Mouse (Mus musculus): Measurements from ENCODE around the gene Taar8b. TPM values are rescaled to one million over a fixed set of nuclear protein-coding genes. Genes with fewer than 3 reads are reported as not detected.
"Not testable (repeated sequence)": the region's sequence is repeated elsewhere in the genome, so short reads cannot be mapped to it uniquely, and the experiment has no call there.

Taar8b gene
- polyA plus RNA-seq, 1 experiment from 2014 or later = not detected

GRCm38 (mm10) chr10:24074751-24075150 is 17.3 kb downstream of the Taar8b start:
- H3K4me3 ChIP-seq (ENCODE audit: low read depth, low read length); H3K9ac ChIP-seq (ENCODE audit: low read depth, low read length); H3K36me3 ChIP-seq (ENCODE audit: control insufficient read depth, insufficient read depth, low read length); H3K9me3 ChIP-seq (replicated peaks; ENCODE audit: control insufficient read depth, low read length, poor library complexity, severe bottlenecking); H3K27ac ChIP-seq (ENCODE audit: low read length); H3K4me2 ChIP-seq (ENCODE audit: low read length); H3K4me1 ChIP-seq (ENCODE audit: control insufficient read depth, insufficient read depth, low read length); H3K27me3 ChIP-seq (ENCODE audit: control insufficient read depth, insufficient read depth, low read depth, low read length); ATAC-seq: not testable (repeated sequence)
- WGBS = 51% methylated on average over 2 of the region's 2 CpGs

- Histone ChIP-seq H3K9ac (ENCODE audit: low read depth, low read length) (no peak overlapping the region), H3K4me1 (ENCODE audit: control insufficient read depth, insufficient read depth, low read length) (no peaks in the 10 kb centered on the region), H3K9me3 (replicated peaks; ENCODE audit: control insufficient read depth, low read length, poor library complexity, severe bottlenecking) (no peaks in the 10 kb centered on the region), H3K4me2 (ENCODE audit: low read length) (no peak overlapping the region), H3K36me3 (ENCODE audit: control insufficient read depth, insufficient read depth, low read length) (no peaks in the 10 kb centered on the region), H3K4me3 (ENCODE audit: low read depth, low read length) (no peak overlapping the region), H3K27me3 (ENCODE audit: control insufficient read depth, insufficient read depth, low read depth, low read length) (no peaks in the 10 kb centered on the region), H3K27ac (ENCODE audit: low read length) (no peak overlapping the region)
- ATAC-seq = no peak
- 91% methylated on average over 3 of the region's 3 CpGs for WGBS
These were observed 33.1 kb downstream of the Taar8b start for GRCm38 (mm10) chr10:24058986-24059385.

GRCm38 (mm10) chr10:24052039-24052438 is 40.1 kb downstream of the Taar8b start:
- ATAC-seq = no peak
- no peaks in the 10 kb centered on the region for H3K36me3 ChIP-seq (ENCODE audit: control insufficient read depth, insufficient read depth, low read length)
- H3K4me3 ChIP-seq (ENCODE audit: low read depth, low read length) = no peak overlapping the region
- no peaks in the 10 kb centered on the region for H3K9me3 ChIP-seq (replicated peaks; ENCODE audit: control insufficient read depth, low read length, poor library complexity, severe bottlenecking)
- H3K4me1 ChIP-seq (ENCODE audit: control insufficient read depth, insufficient read depth, low read length) = no peaks in the 10 kb centered on the region
- H3K4me2 ChIP-seq (ENCODE audit: low read length) = no peak overlapping the region
- WGBS = 77% methylated on average over 5 of the region's 5 CpGs
- no peak overlapping the region for H3K9ac ChIP-seq (ENCODE audit: low read depth, low read length)
- no peaks in the 10 kb centered on the region for H3K27me3 ChIP-seq (ENCODE audit: control insufficient read depth, insufficient read depth, low read depth, low read length)
- H3K27ac ChIP-seq (ENCODE audit: low read length) = no peak overlapping the region

GRCm38 (mm10) chr10:24049210-24049609 is 42.9 kb downstream of the Taar8b start, which contains the start of gene Taar7f:
Gene Taar7f (plus strand): TSS chr10:24049510.
- Histone ChIP-seq H3K9ac (ENCODE audit: low read depth, low read length) (no peak within 1 kb of the TSS), H3K4me1 (ENCODE audit: control insufficient read depth, insufficient read depth, low read length) (no peaks in the 10 kb centered on the region), H3K4me2 (ENCODE audit: low read length) (no peak within 1 kb of the TSS), H3K27ac (ENCODE audit: low read length) (no peak within 1 kb of the TSS), H3K9me3 (replicated peaks; ENCODE audit: control insufficient read depth, low read length, poor library complexity, severe bottlenecking) (no peaks in the 10 kb centered on the region), H3K36me3 (ENCODE audit: control insufficient read depth, insufficient read depth, low read length) (no peaks in the 10 kb centered on the region), H3K27me3 (ENCODE audit: control insufficient read depth, insufficient read depth, low read depth, low read length) (no peaks in the 10 kb centered on the region), H3K4me3 (ENCODE audit: low read depth, low read length) (no peak within 1 kb of the TSS)
- no peak for ATAC-seq

Other genes with a start within 250 kb of the Taar8b start
- 0.22 TPM in 1 of 2 replicates, not detected in the other for gene Vnn3, start 240.8 kb downstream of the Taar8b start, polyA plus RNA-seq (2015; fragmentation: Nextera tagmentation; extraction: Ambion mirVana)
- gene Vnn1, start 197.6 kb downstream of the Taar8b start, polyA plus RNA-seq (2015; fragmentation: Nextera tagmentation; extraction: Ambion mirVana) = 0.25 and 0.43 TPM in 2 replicates
- gene Taar1, start 171.9 kb downstream of the Taar8b start, polyA plus RNA-seq (2015; fragmentation: Nextera tagmentation; extraction: Ambion mirVana) = not detected in 2 replicates
- gene Taar2, start 153.7 kb downstream of the Taar8b start, polyA plus RNA-seq (2015; fragmentation: Nextera tagmentation; extraction: Ambion mirVana) = not detected in 2 replicates
- gene Taar3, start 142.7 kb downstream of the Taar8b start, polyA plus RNA-seq (2015; fragmentation: Nextera tagmentation; extraction: Ambion mirVana) = not detected in 2 replicates
- not detected in 2 replicates for gene Taar4, start 131.8 kb downstream of the Taar8b start, polyA plus RNA-seq (2015; fragmentation: Nextera tagmentation; extraction: Ambion mirVana)
- not detected in 2 replicates for gene Taar5, start 121.6 kb downstream of the Taar8b start, polyA plus RNA-seq (2015; fragmentation: Nextera tagmentation; extraction: Ambion mirVana)
- not detected in 2 replicates for gene Taar6, start 106.6 kb downstream of the Taar8b start, polyA plus RNA-seq (2015; fragmentation: Nextera tagmentation; extraction: Ambion mirVana)
- not detected in 2 replicates for gene Taar7a, start 98.8 kb downstream of the Taar8b start, polyA plus RNA-seq (2015; fragmentation: Nextera tagmentation; extraction: Ambion mirVana)
- gene Taar7b, start 92.4 kb downstream of the Taar8b start, polyA plus RNA-seq (2015; fragmentation: Nextera tagmentation; extraction: Ambion mirVana) = not detected in 2 replicates
- gene Taar7d, start 65.1 kb downstream of the Taar8b start, polyA plus RNA-seq (2015; fragmentation: Nextera tagmentation; extraction: Ambion mirVana) = not detected in 2 replicates
- gene Taar7e, start 54.7 kb downstream of the Taar8b start, polyA plus RNA-seq (2015; fragmentation: Nextera tagmentation; extraction: Ambion mirVana) = not detected in 2 replicates
- not detected in 2 replicates for gene Taar7f, start 42.8 kb downstream of the Taar8b start, polyA plus RNA-seq (2015; fragmentation: Nextera tagmentation; extraction: Ambion mirVana)
- not detected in 2 replicates for gene Taar8a, start 15.8 kb downstream of the Taar8b start, polyA plus RNA-seq (2015; fragmentation: Nextera tagmentation; extraction: Ambion mirVana)
- not detected in 2 replicates for gene Taar8c, start 9.6 kb upstream of the Taar8b start, polyA plus RNA-seq (2015; fragmentation: Nextera tagmentation; extraction: Ambion mirVana)
- gene Taar9, start 17.2 kb upstream of the Taar8b start, polyA plus RNA-seq (2015; fragmentation: Nextera tagmentation; extraction: Ambion mirVana) = not detected in 2 replicates
- 363 and 388 TPM in 2 replicates for gene Stx7, start 57.0 kb upstream of the Taar8b start, polyA plus RNA-seq (2015; fragmentation: Nextera tagmentation; extraction: Ambion mirVana)
- 2.7 and 2.8 TPM in 2 replicates for gene Moxd1, start 131.2 kb upstream of the Taar8b start, polyA plus RNA-seq (2015; fragmentation: Nextera tagmentation; extraction: Ambion mirVana)

Measured in midbrain, embryonic 16.5 days (tissue).